Mouse (Mus musculus): ENCODE data around the gene Metap1d. TPM values are rescaled to one million over a fixed set of nuclear protein-coding genes. Genes with fewer than 3 reads are reported as not detected.
A peak's percentile ranks its signal among the peaks of the same experiment; 100 is the strongest.

Gene Metap1d
- polyA plus RNA-seq, 1 experiment from 2014 or later = 33.4 TPM

DNA sequence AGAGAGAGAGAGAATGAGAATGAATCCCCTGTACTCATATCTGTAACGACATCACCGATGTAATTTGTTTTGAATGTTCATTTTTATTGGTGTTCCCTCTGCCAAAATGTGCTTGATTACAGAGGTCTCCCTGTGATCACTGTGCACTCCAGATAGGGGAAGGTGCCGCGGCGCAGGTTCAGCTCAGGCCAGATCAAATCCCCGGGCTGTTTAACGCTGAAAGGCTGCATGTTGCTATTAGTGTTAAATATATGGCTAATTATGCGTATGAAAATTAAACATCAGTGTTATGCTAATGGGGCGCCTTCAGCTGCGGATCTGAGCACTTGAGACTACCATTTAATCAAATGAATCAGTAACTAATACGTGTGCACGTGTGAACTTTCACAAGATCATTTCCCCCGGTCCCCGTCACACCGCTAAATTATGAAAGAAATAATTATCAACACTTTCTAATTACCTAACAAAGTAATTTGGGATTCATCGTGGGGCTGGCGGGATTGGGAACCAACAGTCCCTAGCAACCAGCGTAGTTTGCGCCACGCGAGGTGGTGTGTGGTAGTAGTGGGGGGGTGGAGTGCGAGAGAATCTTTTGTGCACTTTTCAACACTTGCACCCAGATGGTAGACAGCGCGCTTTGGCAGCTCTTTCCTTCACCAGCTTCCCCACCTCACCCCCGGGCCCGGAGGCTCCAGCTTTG is 75.1 kb downstream of the Metap1d start, which contains the start of gene Dlx1:
TSS of gene Dlx1 (plus strand) at position 100 of the 700 bp plus-strand sequence.
- no peak within 1 kb of the TSS for H3K9ac ChIP-seq (replicated peaks)
- peak within 1 kb of the TSS; percentile 33 for H3K4me3 ChIP-seq (replicated peaks)
- peaks cover 19% of the 10 kb centered on the region for H3K4me1 ChIP-seq
- no peaks in the 10 kb centered on the region for H3K9me3 ChIP-seq (replicated peaks)
- H3K36me3 ChIP-seq = no peaks in the 10 kb centered on the region
- H3K4me2 ChIP-seq = peak within 1 kb of the TSS; percentile 60
- no peak for ATAC-seq (ENCODE audit: low FRiP score)
- no peak within 1 kb of the TSS for H3K27ac ChIP-seq (replicated peaks)
- peaks cover 95% of the 10 kb centered on the region for H3K27me3 ChIP-seq (replicated peaks)
- 1% methylated on average over 26 of the region's 26 CpGs for WGBS

GRCm38 (mm10) chr2:71528714-71529510 is 75.8 kb downstream of the Metap1d start:
- Histone ChIP-seq H3K4me3 (replicated peaks) (peak overlapping the region; percentile 33), H3K36me3 (no peaks in the 10 kb centered on the region), H3K9ac (replicated peaks) (no peak overlapping the region), H3K27ac (replicated peaks) (no peak overlapping the region), H3K27me3 (replicated peaks) (peaks cover 95% of the 10 kb centered on the region), H3K9me3 (replicated peaks) (no peaks in the 10 kb centered on the region), H3K4me2 (peak overlapping the region; percentile 60), H3K4me1 (peaks cover 19% of the 10 kb centered on the region)
- ATAC-seq (ENCODE audit: low FRiP score) = peak; percentile 30; the same call in 1 of the 2 replicates
- WGBS = under 1% methylated on average over 56 of the region's 57 CpGs

DNA sequence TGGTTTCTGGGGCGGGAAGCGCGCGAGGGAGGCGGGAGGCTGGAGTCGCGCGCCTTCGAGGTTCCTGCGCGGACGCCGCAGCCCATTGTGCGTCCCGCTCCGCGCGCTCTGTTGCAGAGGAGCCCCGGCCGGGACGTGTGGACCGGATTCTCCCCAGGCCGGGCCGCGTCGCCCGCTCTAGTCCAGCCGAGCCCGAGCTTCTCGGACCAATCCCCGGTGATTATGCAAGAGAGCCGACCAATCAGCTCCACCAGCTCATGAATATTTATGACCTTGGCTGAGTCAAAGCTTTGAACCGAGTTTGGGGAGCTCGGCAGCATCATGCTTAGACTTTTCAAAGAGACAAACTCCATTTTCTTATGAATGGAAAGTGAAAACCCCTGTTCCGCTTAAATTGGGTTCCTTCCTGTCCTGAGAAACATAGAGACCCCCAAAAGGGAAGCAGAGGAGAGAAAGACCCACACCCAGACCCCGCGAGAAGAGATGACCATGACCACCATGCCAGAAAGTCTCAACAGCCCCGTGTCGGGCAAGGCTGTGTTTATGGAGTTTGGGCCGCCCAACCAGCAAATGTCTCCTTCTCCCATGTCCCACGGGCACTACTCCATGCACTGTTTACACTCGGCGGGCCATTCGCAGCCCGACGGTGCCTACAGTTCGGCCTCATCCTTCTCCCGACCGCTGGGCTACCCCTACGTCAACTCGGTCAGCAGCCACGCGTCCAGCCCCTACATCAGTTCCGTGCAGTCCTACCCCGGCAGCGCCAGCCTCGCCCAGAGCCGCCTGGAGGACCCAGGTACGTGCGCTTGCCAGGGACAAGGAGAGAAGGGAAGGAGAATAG is 76.7 kb downstream of the Metap1d start:
- H3K9me3 ChIP-seq (replicated peaks) = no peaks in the 10 kb centered on the region
- H3K4me1 ChIP-seq = peaks cover 19% of the 10 kb centered on the region
- no peaks in the 10 kb centered on the region for H3K36me3 ChIP-seq
- H3K27ac ChIP-seq (replicated peaks) = no peak overlapping the region
- no peak overlapping the region for H3K9ac ChIP-seq (replicated peaks)
- H3K27me3 ChIP-seq (replicated peaks) = peaks cover 97% of the 10 kb centered on the region
- H3K4me3 ChIP-seq (replicated peaks) = peak overlapping the region; percentile 33
- ATAC-seq (ENCODE audit: low FRiP score) = peak; percentile 65; the same call in 1 of the 2 replicates
- peak overlapping the region; percentile 60 for H3K4me2 ChIP-seq
- under 1% methylated on average over 50 of the region's 60 CpGs for WGBS

DNA sequence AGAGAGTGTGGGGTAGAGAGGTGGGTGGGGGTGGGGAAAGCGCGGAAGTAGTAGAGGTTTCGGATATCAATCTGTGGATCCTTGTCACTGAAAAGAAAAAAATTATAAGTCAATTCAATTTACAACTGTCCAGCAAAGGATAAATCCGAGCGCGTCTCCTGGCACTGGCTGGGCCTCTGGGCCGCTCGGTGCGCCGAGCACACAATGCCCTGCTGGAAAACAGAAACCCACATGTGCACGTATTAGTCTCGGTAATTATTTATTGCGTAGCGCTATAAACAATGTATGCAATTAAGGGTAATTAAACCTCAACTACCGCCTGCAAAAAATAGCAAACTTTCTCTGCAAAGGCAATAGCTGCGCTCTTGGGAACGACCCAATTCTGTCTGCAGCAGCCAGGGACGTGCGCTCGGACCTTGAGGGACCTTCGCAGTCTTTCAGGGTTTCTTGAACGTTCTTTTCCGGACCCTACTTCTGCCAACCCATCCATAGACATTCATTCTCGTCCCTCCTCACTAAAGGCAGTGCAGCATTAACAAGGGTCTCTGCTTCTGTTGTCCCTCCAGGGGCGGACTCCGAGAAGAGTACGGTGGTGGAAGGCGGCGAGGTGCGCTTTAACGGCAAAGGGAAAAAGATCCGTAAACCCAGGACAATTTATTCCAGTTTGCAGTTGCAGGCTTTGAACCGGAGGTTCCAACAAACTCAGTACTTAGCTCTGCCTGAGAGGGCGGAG is 77.5 kb downstream of the Metap1d start:
- ATAC-seq (ENCODE audit: low FRiP score) = no peak
- Histone ChIP-seq H3K27ac (replicated peaks) (no peak overlapping the region), H3K27me3 (replicated peaks) (peaks cover 95% of the 10 kb centered on the region), H3K4me1 (peaks cover 19% of the 10 kb centered on the region), H3K9me3 (replicated peaks) (no peaks in the 10 kb centered on the region), H3K4me2 (no peak overlapping the region), H3K36me3 (no peaks in the 10 kb centered on the region), H3K9ac (replicated peaks) (no peak overlapping the region), H3K4me3 (replicated peaks) (no peak overlapping the region)
- under 1% methylated on average over 34 of the region's 34 CpGs for WGBS

DNA sequence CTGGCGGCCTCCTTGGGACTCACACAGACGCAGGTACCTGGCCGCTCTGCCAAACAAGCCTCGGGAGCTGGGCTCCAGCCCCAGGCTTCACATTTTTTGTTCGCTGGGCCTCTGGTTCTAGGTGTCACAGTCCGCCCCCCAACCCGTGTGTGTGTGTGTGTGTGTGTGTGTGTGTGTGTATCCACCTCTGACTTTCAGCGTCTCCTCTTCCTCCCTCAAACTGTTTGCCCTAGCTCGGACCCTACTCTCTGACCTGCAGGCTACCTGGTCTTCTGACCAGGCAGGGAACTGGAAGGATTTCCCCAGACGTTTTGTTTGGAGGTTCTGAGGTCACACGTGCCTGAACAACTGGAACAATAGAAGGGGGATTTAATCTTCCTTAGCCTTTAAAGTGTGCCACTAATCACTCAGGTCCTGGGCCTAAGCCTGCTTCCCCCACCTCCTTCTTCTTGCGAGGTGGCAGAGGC is 78.1 kb downstream of the Metap1d start:
- WGBS = 0% methylated on average over 11 of the region's 12 CpGs
- peaks cover 93% of the 10 kb centered on the region for H3K27me3 ChIP-seq (replicated peaks)
- no peak overlapping the region for H3K4me3 ChIP-seq (replicated peaks)
- ATAC-seq (ENCODE audit: low FRiP score) = no peak
- no peaks in the 10 kb centered on the region for H3K36me3 ChIP-seq
- no peak overlapping the region for H3K27ac ChIP-seq (replicated peaks)
- H3K4me2 ChIP-seq = no peak overlapping the region
- no peak overlapping the region for H3K9ac ChIP-seq (replicated peaks)
- H3K4me1 ChIP-seq = peaks cover 19% of the 10 kb centered on the region
- no peaks in the 10 kb centered on the region for H3K9me3 ChIP-seq (replicated peaks)

DNA sequence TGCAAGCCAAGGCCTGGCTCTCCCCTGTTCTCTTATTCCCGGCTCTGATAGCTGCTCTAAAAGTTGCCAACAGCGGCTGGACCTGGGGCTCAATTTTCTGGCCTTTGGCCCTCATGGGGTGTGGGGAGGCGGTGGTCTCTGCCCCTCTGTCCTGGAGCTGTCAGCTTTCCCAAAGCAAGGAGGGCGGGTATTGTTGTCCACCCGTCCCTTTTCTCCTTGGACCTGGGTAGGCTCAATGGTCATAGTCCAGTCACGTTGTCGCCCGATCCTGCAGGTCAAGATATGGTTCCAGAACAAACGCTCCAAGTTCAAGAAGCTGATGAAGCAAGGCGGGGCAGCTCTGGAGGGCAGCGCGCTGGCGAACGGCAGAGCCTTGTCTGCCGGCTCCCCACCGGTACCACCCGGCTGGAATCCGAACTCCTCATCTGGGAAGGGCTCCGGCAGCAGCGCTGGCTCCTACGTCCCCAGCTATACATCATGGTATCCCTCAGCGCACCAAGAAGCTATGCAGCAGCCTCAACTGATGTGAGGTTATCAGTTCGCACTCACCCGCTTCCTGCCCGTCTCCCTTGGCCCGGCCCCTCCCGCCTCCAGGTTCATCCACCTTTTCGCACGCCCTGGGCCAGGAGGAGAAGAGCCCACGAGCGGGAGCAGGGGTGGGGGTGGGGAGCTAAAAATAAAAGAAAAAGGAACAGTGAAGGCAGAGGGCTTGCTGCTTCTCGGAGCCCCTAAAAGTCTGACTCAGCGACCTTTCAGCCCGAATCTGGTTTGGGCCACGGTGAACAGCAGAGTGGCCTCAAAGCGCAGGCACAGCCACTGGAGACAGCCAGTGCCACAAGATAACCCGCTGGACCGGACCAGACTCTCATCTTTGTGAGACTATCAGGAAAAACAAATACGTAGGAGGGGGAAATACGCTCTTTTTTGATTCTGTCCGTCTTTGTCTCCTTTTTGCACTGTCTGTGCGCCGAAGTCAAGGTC is 79.2 kb downstream of the Metap1d start:
- WGBS = under 1% methylated on average over 43 of the region's 43 CpGs
- H3K4me3 ChIP-seq (replicated peaks) = no peak overlapping the region
- ATAC-seq (ENCODE audit: low FRiP score) = no peak
- H3K4me2 ChIP-seq = no peak overlapping the region
- H3K9ac ChIP-seq (replicated peaks) = no peak overlapping the region
- peaks cover 93% of the 10 kb centered on the region for H3K27me3 ChIP-seq (replicated peaks)
- H3K9me3 ChIP-seq (replicated peaks) = no peaks in the 10 kb centered on the region
- H3K27ac ChIP-seq (replicated peaks) = no peak overlapping the region
- peaks cover 19% of the 10 kb centered on the region for H3K4me1 ChIP-seq
- H3K36me3 ChIP-seq = no peaks in the 10 kb centered on the region

- 8% methylated on average over 5 of the region's 5 CpGs for WGBS
- no peaks in the 10 kb centered on the region for H3K36me3 ChIP-seq
- no peak overlapping the region for H3K4me2 ChIP-seq
- H3K9ac ChIP-seq (replicated peaks) = no peak overlapping the region
- no peak overlapping the region for H3K4me3 ChIP-seq (replicated peaks)
- H3K9me3 ChIP-seq (replicated peaks) = no peaks in the 10 kb centered on the region
- ATAC-seq (ENCODE audit: low FRiP score) = no peak
- no peak overlapping the region for H3K27ac ChIP-seq (replicated peaks)
- H3K4me1 ChIP-seq = peaks cover 19% of the 10 kb centered on the region
- H3K27me3 ChIP-seq (replicated peaks) = peaks cover 96% of the 10 kb centered on the region
Measured at GRCm38 (mm10) chr2:71533094-71533493, 80.0 kb downstream of the Metap1d start.

GRCm38 (mm10) chr2:71534242-71535052 is 81.4 kb downstream of the Metap1d start:
- H3K4me3 ChIP-seq (replicated peaks) = no peak overlapping the region
- H3K27ac ChIP-seq (replicated peaks) = no peak overlapping the region
- under 1% methylated on average over 20 of the region's 20 CpGs for WGBS
- H3K4me1 ChIP-seq = peaks cover 8% of the 10 kb centered on the region
- peaks cover 96% of the 10 kb centered on the region for H3K27me3 ChIP-seq (replicated peaks)
- H3K4me2 ChIP-seq = no peak overlapping the region
- H3K9ac ChIP-seq (replicated peaks) = no peak overlapping the region
- no peak for ATAC-seq (ENCODE audit: low FRiP score)
- H3K36me3 ChIP-seq = no peaks in the 10 kb centered on the region
- H3K9me3 ChIP-seq (replicated peaks) = no peaks in the 10 kb centered on the region

DNA sequence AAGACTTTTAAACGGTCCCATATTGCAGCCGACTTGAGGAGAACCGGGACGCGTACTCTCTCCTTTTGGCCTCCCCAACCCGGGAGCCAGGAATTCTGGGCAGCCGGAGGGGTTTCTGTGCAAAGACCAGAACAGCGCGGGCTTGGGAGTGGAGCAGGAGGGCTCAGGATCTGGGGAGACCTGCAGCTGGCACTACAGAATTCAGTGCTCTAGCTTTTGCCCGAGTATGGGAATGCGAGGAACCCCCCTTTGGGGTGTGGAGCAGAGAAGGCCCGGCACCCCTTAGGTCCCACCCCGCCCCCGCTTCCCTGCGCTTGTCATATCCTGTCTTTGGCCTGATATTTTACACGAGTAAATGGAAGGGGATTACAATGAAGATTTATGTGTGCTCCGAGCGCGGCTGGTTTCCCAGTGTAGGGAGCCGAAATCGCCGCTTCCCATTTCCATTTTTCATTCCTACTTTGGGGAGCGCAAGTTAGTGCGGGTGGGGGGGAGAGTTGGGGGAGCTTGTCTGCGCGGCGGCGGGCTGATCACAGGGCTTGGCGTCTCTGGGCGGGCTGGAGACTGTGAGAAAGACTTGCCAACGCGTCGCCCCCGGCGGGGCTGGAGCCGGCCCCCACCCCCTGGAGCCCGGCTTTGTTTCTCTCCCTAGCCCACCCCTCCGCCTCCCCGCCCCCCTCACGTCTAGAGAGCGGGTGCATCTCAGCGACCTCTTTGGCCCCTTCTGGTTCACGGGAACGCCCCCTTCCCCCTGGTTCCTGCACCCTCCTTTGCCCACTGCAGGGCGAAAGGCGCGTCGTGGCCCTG is 87.7 kb downstream of the Metap1d start:
- Histone ChIP-seq H3K9ac (replicated peaks) (no peak overlapping the region), H3K4me1 (peaks cover 24% of the 10 kb centered on the region), H3K4me3 (replicated peaks) (no peak overlapping the region), H3K27ac (replicated peaks) (no peak overlapping the region), H3K36me3 (no peaks in the 10 kb centered on the region), H3K9me3 (replicated peaks) (no peaks in the 10 kb centered on the region), H3K4me2 (peak overlapping the region; percentile 15), H3K27me3 (replicated peaks) (peaks cover 90% of the 10 kb centered on the region)
- no peak for ATAC-seq (ENCODE audit: low FRiP score)
- 0% methylated on average over 47 of the region's 48 CpGs for WGBS

Data from neural tube, embryonic 15.5 days (tissue).